Mouse (Mus musculus): ENCODE data around the gene Bpnt1. TPM values are rescaled to one million over a fixed set of nuclear protein-coding genes. Genes with fewer than 3 reads are reported as not detected.

The Bpnt1 gene
- total and polyA plus RNA-seq, 3 experiments = 22.0 to 29.1 TPM; not detected in 1

DNA sequence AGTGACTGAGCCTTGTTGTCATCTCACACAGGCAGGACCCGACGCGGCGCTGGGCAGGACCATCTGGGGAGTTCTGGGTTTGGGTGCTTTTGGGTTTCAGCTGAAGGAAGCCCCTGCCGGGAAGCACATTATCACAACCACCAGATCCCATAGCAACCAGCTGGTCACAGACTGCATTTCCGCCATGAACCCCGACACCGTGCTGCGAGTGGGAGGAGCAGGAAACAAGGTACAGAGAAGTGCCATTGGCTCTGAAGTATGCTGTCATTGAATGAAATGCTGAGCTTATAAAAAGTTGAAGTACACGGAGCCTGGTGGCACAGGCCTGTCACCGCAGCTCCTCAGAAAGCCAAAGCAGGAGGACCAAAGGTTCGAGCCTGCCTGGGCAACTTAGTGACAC, 20.2 kb downstream of the Bpnt1 start:
- H3K27me3 ChIP-seq (ENCODE audit: control insufficient read depth in 1 of 2, insufficient read depth in 2 of 2, low read length in 2 of 2) = no peaks in the 10 kb centered on the region
- no peaks in the 10 kb centered on the region for H3K9me3 ChIP-seq (replicated peaks; ENCODE audit: insufficient read depth, low read length)
- H3K4me1 ChIP-seq (ENCODE audit: control insufficient read depth in 1 of 2, insufficient read depth in 2 of 2, low read length in 2 of 2) = no peaks in the 10 kb centered on the region
- no peak overlapping the region for H3K9ac ChIP-seq (ENCODE audit: control insufficient read depth, low read depth, low read length, poor library complexity, severe bottlenecking)
- no peak for TF ChIP-seq MYC (IDR thresholded peaks at IDR 0.05; ENCODE audit: low read depth, low read length)
- no peak overlapping the region for H3K4me3 ChIP-seq (ENCODE audit: control insufficient read depth in 1 of 2, insufficient read depth in 1 of 2, low read depth in 2 of 2, low read length in 2 of 2)
- H3K36me3 ChIP-seq (ENCODE audit: control insufficient read depth in 1 of 2, insufficient read depth in 2 of 2, low read length in 2 of 2) = no peaks in the 10 kb centered on the region
- no peak overlapping the region for H3K27ac ChIP-seq (ENCODE audit: control insufficient read depth, low read depth, low read length)
- H3K79me2 ChIP-seq (ENCODE audit: control insufficient read depth, insufficient read depth, low read length, poor library complexity) = no peaks in the 10 kb centered on the region
- no peak for DNase-seq (ENCODE audit: low read depth, low spot score)

DNA sequence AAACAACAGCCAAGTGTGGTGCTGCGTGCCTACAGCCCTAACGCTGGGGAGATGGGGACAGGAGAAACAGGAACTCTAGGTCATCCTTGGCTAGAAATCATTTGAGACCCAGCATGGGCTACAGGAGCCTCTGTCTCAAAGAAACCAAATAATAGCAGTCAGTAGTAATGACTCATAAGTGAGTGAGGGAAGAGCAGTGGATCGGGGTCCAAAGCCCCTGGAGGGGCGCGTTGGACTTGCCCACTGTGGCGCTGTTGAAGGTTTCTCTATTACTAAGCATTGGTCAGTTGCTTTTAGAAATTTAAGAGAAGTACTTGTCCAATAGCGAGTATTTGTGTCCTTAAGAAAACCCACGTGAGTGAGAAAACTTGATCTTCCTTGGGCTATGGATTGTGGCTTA, 21.4 kb downstream of the Bpnt1 start:
- no peaks in the 10 kb centered on the region for H3K36me3 ChIP-seq (ENCODE audit: control insufficient read depth in 1 of 2, insufficient read depth in 2 of 2, low read length in 2 of 2)
- no peak overlapping the region for H3K9ac ChIP-seq (ENCODE audit: control insufficient read depth, low read depth, low read length, poor library complexity, severe bottlenecking)
- H3K27me3 ChIP-seq (ENCODE audit: control insufficient read depth in 1 of 2, insufficient read depth in 2 of 2, low read length in 2 of 2) = no peaks in the 10 kb centered on the region
- H3K4me3 ChIP-seq (ENCODE audit: control insufficient read depth in 1 of 2, insufficient read depth in 1 of 2, low read depth in 2 of 2, low read length in 2 of 2) = no peak overlapping the region
- H3K27ac ChIP-seq (ENCODE audit: control insufficient read depth, low read depth, low read length) = no peak overlapping the region
- DNase-seq (ENCODE audit: low read depth, low spot score) = no peak
- H3K79me2 ChIP-seq (ENCODE audit: control insufficient read depth, insufficient read depth, low read length, poor library complexity) = no peaks in the 10 kb centered on the region
- TF ChIP-seq POLR2AphosphoS2 (IDR thresholded peaks at IDR 0.05; ENCODE audit: low read length) (no peak), TBP (IDR thresholded peaks at IDR 0.05; ENCODE audit: low read depth, low read length) (no peak), POLR2A (IDR thresholded peaks at IDR 0.05; ENCODE audit: control insufficient read depth in 1 of 2, insufficient read depth in 1 of 2, low read depth in 1 of 2, low read length in 2 of 2, poor library complexity in 1 of 2) (no peak), TAL1 (IDR thresholded peaks at IDR 0.05; ENCODE audit: low read length) (no peak), MXI1 (IDR thresholded peaks at IDR 0.05; ENCODE audit: low read depth, low read length) (no peak), TCF12 (IDR thresholded peaks at IDR 0.05; ENCODE audit: low read depth, low read length) (no peak), ETS1 (IDR thresholded peaks at IDR 0.05; ENCODE audit: low read depth, low read length) (no peak), BHLHE40 (IDR thresholded peaks at IDR 0.05; ENCODE audit: borderline replicate concordance, low read depth, low read length) (no peak), MAX (IDR thresholded peaks at IDR 0.05; ENCODE audit: low read length) (no peak), ZMIZ1 (IDR thresholded peaks at IDR 0.05; ENCODE audit: low read depth, low read length) (no peak), ELF1 (IDR thresholded peaks at IDR 0.05; ENCODE audit: low read depth, low read length) (no peak), CHD2 (IDR thresholded peaks at IDR 0.05; ENCODE audit: low read length) (no peak)
- no peaks in the 10 kb centered on the region for H3K4me1 ChIP-seq (ENCODE audit: control insufficient read depth in 1 of 2, insufficient read depth in 2 of 2, low read length in 2 of 2)
- no peaks in the 10 kb centered on the region for H3K9me3 ChIP-seq (replicated peaks; ENCODE audit: insufficient read depth, low read length)

GRCm38 (mm10) chr1:185354731-185355130, 22.8 kb downstream of the Bpnt1 start:
- DNase-seq (ENCODE audit: low read depth, low spot score) = no peak
- H3K36me3 ChIP-seq (ENCODE audit: control insufficient read depth in 1 of 2, insufficient read depth in 2 of 2, low read length in 2 of 2) = no peaks in the 10 kb centered on the region
- H3K4me3 ChIP-seq (ENCODE audit: control insufficient read depth in 1 of 2, insufficient read depth in 1 of 2, low read depth in 2 of 2, low read length in 2 of 2) = no peak overlapping the region
- TF ChIP-seq MAX (IDR thresholded peaks at IDR 0.05; ENCODE audit: low read length) (no peak), CTCF (IDR thresholded peaks at IDR 0.05 in 2 of 3, conservative IDR thresholded peaks at IDR 0.05 in 1 of 3; ENCODE audit: control insufficient read depth in 1 of 3, insufficient read depth in 1 of 3, low read depth in 2 of 3, low read length in 3 of 3, poor library complexity in 1 of 3, severe bottlenecking in 1 of 3) (no peak), ETS1 (IDR thresholded peaks at IDR 0.05; ENCODE audit: low read depth, low read length) (no peak), ZNF384 (IDR thresholded peaks at IDR 0.05; ENCODE audit: low read depth, low read length) (no peak), MEF2A (IDR thresholded peaks at IDR 0.05; ENCODE audit: extremely low read depth, insufficient replicate concordance, low read depth, low read length, poor library complexity, severe bottlenecking) (no peak), USF1 (IDR thresholded peaks at IDR 0.05; ENCODE audit: low read depth, low read length) (no peak), TBP (IDR thresholded peaks at IDR 0.05; ENCODE audit: low read depth, low read length) (no peak), TAL1 (IDR thresholded peaks at IDR 0.05; ENCODE audit: low read length) (no peak), GABPA (IDR thresholded peaks at IDR 0.05; ENCODE audit: low read depth, low read length) (no peak), CHD1 (IDR thresholded peaks at IDR 0.05; ENCODE audit: low read depth, low read length) (no peak), E2F4 (IDR thresholded peaks at IDR 0.05; ENCODE audit: borderline replicate concordance, low read depth, low read length) (no peak)
- H3K4me1 ChIP-seq (ENCODE audit: control insufficient read depth in 1 of 2, insufficient read depth in 2 of 2, low read length in 2 of 2) = no peaks in the 10 kb centered on the region
- no peaks in the 10 kb centered on the region for H3K79me2 ChIP-seq (ENCODE audit: control insufficient read depth, insufficient read depth, low read length, poor library complexity)
- H3K9ac ChIP-seq (ENCODE audit: control insufficient read depth, low read depth, low read length, poor library complexity, severe bottlenecking) = no peak overlapping the region
- H3K9me3 ChIP-seq (replicated peaks; ENCODE audit: insufficient read depth, low read length) = no peaks in the 10 kb centered on the region
- H3K27me3 ChIP-seq (ENCODE audit: control insufficient read depth in 1 of 2, insufficient read depth in 2 of 2, low read length in 2 of 2) = no peaks in the 10 kb centered on the region
- no peak overlapping the region for H3K27ac ChIP-seq (ENCODE audit: control insufficient read depth, low read depth, low read length)
